Mouse (Mus musculus) MEL (cell line): ENCODE measurements around the gene Abcc10.

Source experiments
- CTCF ChIP-seq, 3 experiments: IDR thresholded peaks in 2 of 3; conservative IDR thresholded peaks in 1 of 3; 2 replicates each; pipeline ENCODE4 v1.5.1; 2011 to 2012; ENCODE audit warnings: low read length in 3 of 3, low read depth in 2 of 3, mild to moderate bottlenecking in 2 of 3, improper control_type of control experiment in 1 of 3, inconsistent platforms in 1 of 3, mixed read lengths in 1 of 3, moderate library complexity in 1 of 3; ENCODE audit not compliant: control insufficient read depth in 1 of 3, insufficient read depth in 1 of 3, poor library complexity in 1 of 3, severe bottlenecking in 1 of 3
- E2F4 ChIP-seq: IDR thresholded peaks from 2 replicates; pipeline ENCODE4 v1.6.1; 2011; ENCODE audit warnings: low read depth, low read length, improper control_type of control experiment, borderline replicate concordance
- GATA1 ChIP-seq: IDR thresholded peaks from 2 replicates; pipeline ENCODE4 v1.6.1; 2011; ENCODE audit warnings: low read depth, low read length, improper control_type of control experiment
- MAX ChIP-seq: IDR thresholded peaks from 2 replicates; pipeline ENCODE4 v1.6.1; 2011; ENCODE audit warnings: low read length, improper control_type of control experiment
- POLR2A ChIP-seq, 2 experiments: IDR thresholded peaks; 2 replicates each; pipeline ENCODE4 v1.6.1; 2011 to 2012; ENCODE audit warnings: low read length in 2 of 2, mild to moderate bottlenecking in 2 of 2, control low read depth in 1 of 2, improper control_type of control experiment in 1 of 2, low read depth in 1 of 2, moderate library complexity in 1 of 2; ENCODE audit not compliant: control insufficient read depth in 1 of 2, insufficient read depth in 1 of 2, poor library complexity in 1 of 2
- POLR2AphosphoS5 ChIP-seq: IDR thresholded peaks from 2 replicates; pipeline ENCODE4 v1.6.1; 2012; ENCODE audit warnings: low read depth, borderline replicate concordance, mild to moderate bottlenecking, inconsistent platforms, low read length, moderate library complexity, mixed read lengths
- SIN3A ChIP-seq: IDR thresholded peaks from 2 replicates; pipeline ENCODE4 v1.6.1; 2012; ENCODE audit warnings: low read length, improper control_type of control experiment, inconsistent platforms
- TBP ChIP-seq: IDR thresholded peaks from 2 replicates; pipeline ENCODE4 v1.8.0; 2011; ENCODE audit warnings: low read depth, low read length, improper control_type of control experiment
- TCF12 ChIP-seq: IDR thresholded peaks from 2 replicates; pipeline ENCODE4 v1.6.1; 2014; ENCODE audit warnings: low read depth, mild to moderate bottlenecking, inconsistent platforms, low read length, improper control_type of control experiment, moderate library complexity
- USF1 ChIP-seq: IDR thresholded peaks from 2 replicates; pipeline ENCODE4 v1.6.1; 2014; ENCODE audit warnings: low read depth, mild to moderate bottlenecking, inconsistent platforms, low read length, improper control_type of control experiment, moderate library complexity
- USF2 ChIP-seq, 2 experiments: IDR thresholded peaks; 2 replicates each; pipeline ENCODE4 v1.6.1; 2011 to 2012; ENCODE audit warnings: improper control_type of control experiment in 2 of 2, low read length in 2 of 2, borderline replicate concordance in 1 of 2, inconsistent platforms in 1 of 2, low read depth in 1 of 2, mild to moderate bottlenecking in 1 of 2; ENCODE audit not compliant: insufficient read depth in 1 of 2
- ZC3H11A ChIP-seq: IDR thresholded peaks from 2 replicates; pipeline ENCODE4 v1.6.1; 2012; ENCODE audit warnings: low read depth, mild to moderate bottlenecking, inconsistent platforms, low read length, improper control_type of control experiment

DNA sequence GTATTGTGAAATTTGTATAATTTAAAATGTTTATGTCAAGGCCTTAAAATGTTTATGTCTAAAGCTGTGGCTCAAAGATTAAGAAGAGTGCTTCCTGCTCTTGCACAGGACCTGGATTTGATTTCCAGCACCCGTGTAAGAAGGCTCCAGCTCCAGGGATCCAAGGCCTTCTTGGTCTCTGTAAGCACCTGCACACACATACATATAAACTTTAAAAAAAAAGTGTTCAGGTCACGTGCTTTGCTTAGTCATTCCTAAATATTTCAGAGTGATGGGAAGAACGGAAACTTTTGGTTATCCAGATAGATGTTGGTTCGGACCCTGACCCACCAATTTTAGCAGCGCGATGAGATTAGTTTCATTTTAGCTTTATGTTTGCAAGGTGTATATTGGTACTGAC lies 571 bp upstream of the Abcc10 start:
- TF ChIP-seq POLR2AphosphoS5, result no peak
- TF ChIP-seq POLR2A (IDR thresholded peaks at IDR 0.05; ENCODE audit: control insufficient read depth in 1 of 2, insufficient read depth in 1 of 2, low read depth in 1 of 2, low read length in 2 of 2, poor library complexity in 1 of 2), result no peak
- no peak for TF ChIP-seq CTCF (IDR thresholded peaks at IDR 0.05 in 2 of 3, conservative IDR thresholded peaks at IDR 0.05 in 1 of 3; ENCODE audit: control insufficient read depth in 1 of 3, insufficient read depth in 1 of 3, low read depth in 2 of 3, low read length in 3 of 3, poor library complexity in 1 of 3, severe bottlenecking in 1 of 3)
- TF ChIP-seq TCF12, result no peak
- no peak for TF ChIP-seq ZC3H11A
- no peak for TF ChIP-seq TBP
- TF ChIP-seq GATA1, result no peak
- no peak for TF ChIP-seq SIN3A
- TF ChIP-seq USF1, result peak; percentile 80
- no peak for TF ChIP-seq E2F4
- no peak for TF ChIP-seq USF2 (IDR thresholded peaks at IDR 0.05; ENCODE audit: borderline replicate concordance in 1 of 2, insufficient read depth in 1 of 2, low read depth in 1 of 2, low read length in 2 of 2)
- no peak for TF ChIP-seq MAX
